In genomic region chr1:41916730-41917347, GRCm38 (mm10) we compare ENCODE assay signal across 17 mouse cellular contexts.
DNase-seq lines count a peak whose midpoint lies in the region; ATAC-seq lines count a peak whose summit lies in the region.
"Had no signal": no experiment of that assay in that cellular context is flagged by ENCODE, and none has a peak within 500 bp of the region (broad histone marks: within the 10 kb centered on the region; RNA-seq: fewer than 3 reads in every experiment).

No protein-coding gene starts in this region.

- H3K4me3 ChIP-seq in embryonic facial prominence, embryonic 13.5 days, result no peak overlapping the region
- H3K4me3 ChIP-seq in embryonic facial prominence, embryonic 10.5 days, result no peak overlapping the region
- no peak overlapping the region for H3K4me3 ChIP-seq in limb, embryonic 13.5 days
- no peak overlapping the region for H3K4me3 ChIP-seq in limb, embryonic 10.5 days
- H3K4me3 ChIP-seq: erythroblast, embryonic 14.5 days had no signal

- H3K4me1 ChIP-seq in embryonic facial prominence, embryonic 13.5 days, result peaks cover 21% of the 10 kb centered on the region
- peaks cover 23% of the 10 kb centered on the region for H3K4me1 ChIP-seq in embryonic facial prominence, embryonic 10.5 days
- H3K4me1 ChIP-seq in limb, embryonic 13.5 days, result peaks cover 18% of the 10 kb centered on the region
- peaks cover 17% of the 10 kb centered on the region for H3K4me1 ChIP-seq in limb, embryonic 10.5 days

- H3K4me2 ChIP-seq in embryonic facial prominence, embryonic 13.5 days, result no peak overlapping the region
- no peak overlapping the region for H3K4me2 ChIP-seq in limb, embryonic 13.5 days (replicated peaks)

- no peaks in the 10 kb centered on the region for H3K9me3 ChIP-seq in embryonic facial prominence, embryonic 13.5 days
- H3K9me3 ChIP-seq in embryonic facial prominence, embryonic 10.5 days, result no peaks in the 10 kb centered on the region
- H3K9me3 ChIP-seq in limb, embryonic 13.5 days, result no peaks in the 10 kb centered on the region
- H3K9me3 ChIP-seq in limb, embryonic 10.5 days (replicated peaks), result no peaks in the 10 kb centered on the region

- H3K27me3 ChIP-seq in embryonic facial prominence, embryonic 13.5 days, result no peaks in the 10 kb centered on the region
- H3K27me3 ChIP-seq in embryonic facial prominence, embryonic 10.5 days (replicated peaks; ENCODE audit: low read depth, poor library complexity, severe bottlenecking), result no peaks in the 10 kb centered on the region
- H3K27me3 ChIP-seq in limb, embryonic 13.5 days, result no peaks in the 10 kb centered on the region
- no peaks in the 10 kb centered on the region for H3K27me3 ChIP-seq in limb, embryonic 10.5 days (ENCODE audit: low read depth, poor library complexity, severe bottlenecking)
- H3K27me3 ChIP-seq: CH12.LX had no signal

- H3K9ac ChIP-seq in embryonic facial prominence, embryonic 13.5 days, result no peak overlapping the region
- no peak overlapping the region for H3K9ac ChIP-seq in limb, embryonic 13.5 days

- H3K36me3 ChIP-seq in embryonic facial prominence, embryonic 13.5 days, result no peaks in the 10 kb centered on the region
- no peaks in the 10 kb centered on the region for H3K36me3 ChIP-seq in embryonic facial prominence, embryonic 10.5 days (replicated peaks)
- H3K36me3 ChIP-seq in limb, embryonic 13.5 days, result no peaks in the 10 kb centered on the region
- no peaks in the 10 kb centered on the region for H3K36me3 ChIP-seq in limb, embryonic 10.5 days

- no peak overlapping the region for H3K27ac ChIP-seq in embryonic facial prominence, embryonic 13.5 days
- H3K27ac ChIP-seq in embryonic facial prominence, embryonic 10.5 days (replicated peaks), result no peak overlapping the region
- no peak overlapping the region for H3K27ac ChIP-seq in limb, embryonic 13.5 days
- H3K27ac ChIP-seq in limb, embryonic 10.5 days, result no peak overlapping the region

- ATAC-seq in embryonic facial prominence, embryonic 13.5 days (ENCODE audit: insufficient number of reproducible peaks, insufficient read depth, low FRiP score, low TSS enrichment, low read depth), result 0 out of 2 replicates have a peak, but pooled peaks have one; percentile 37
- peak; percentile 75 for ATAC-seq in limb, embryonic 13.5 days (ENCODE audit: low FRiP score, low read depth)
- ATAC-seq: activated CD4-positive, CD25-positive, alpha-beta regulatory T cell, adult 4 months had no signal

- DNase-seq in embryonic facial prominence, embryonic 10.5 days (ENCODE audit: low spot score), result no peak
- DNase-seq in limb, embryonic 10.5 days (ENCODE audit: low spot score), result no peak
- peak; percentile 9 for DNase-seq in retina, postnatal 1 day
- DNase-seq in retina, embryonic 14.5 days (ENCODE audit: low spot score), result no peak
- DNase-seq in spleen, adult 18-20 months, result no peak
- no peak for DNase-seq in urinary bladder, postnatal 36 days (ENCODE audit: low spot score in 2 of 2)
- DNase-seq: adrenal gland, postnatal 25 days; cerebellum, adult 9-11 months; embryo, embryonic 11 days; heart, adult 11 months; kidney, adult 8-10 months; right cerebral cortex, postnatal 4 days had no signal

- 39% methylated on average over 4 of the region's 4 CpGs for WGBS in embryonic facial prominence, embryonic 13.5 days
- 89% methylated on average over 4 of the region's 4 CpGs for WGBS in embryonic facial prominence, embryonic 10.5 days
- 26% methylated on average over 4 of the region's 4 CpGs for WGBS in limb, embryonic 13.5 days
- 91% methylated on average over 4 of the region's 4 CpGs for WGBS in limb, embryonic 10.5 days
